Mouse (Mus musculus) ES-Bruce4 (cell line): ENCODE data around the gene Actr3. TPM values are rescaled to one million over a fixed set of nuclear protein-coding genes. Genes with fewer than 3 reads are reported as not detected.

Source experiments
- H3K27ac ChIP-seq: 2 replicates; pipeline ENCODE4 v1.5.1; 2012; ENCODE audit warnings: low read length, inconsistent platforms; ENCODE audit not compliant: insufficient read depth
- H3K27me3 ChIP-seq: 2 replicates; pipeline ENCODE4 v1.6.1; 2012; ENCODE audit warnings: mild to moderate bottlenecking, low read length, inconsistent platforms; ENCODE audit not compliant: control insufficient read depth, poor library complexity, insufficient read depth, severe bottlenecking
- H3K36me3 ChIP-seq: 2 replicates; pipeline ENCODE4 v1.6.1; 2012; ENCODE audit warnings: inconsistent platforms, mild to moderate bottlenecking, low read length, moderate library complexity; ENCODE audit not compliant: control insufficient read depth, poor library complexity, insufficient read depth, severe bottlenecking
- H3K4me1 ChIP-seq: one replicate; pipeline ENCODE4 v1.8.1; 2011; ENCODE audit warnings: low read length; ENCODE audit not compliant: control insufficient read depth, insufficient read depth
- H3K4me3 ChIP-seq: 2 replicates; pipeline ENCODE4 v1.5.1; 2011; ENCODE audit warnings: low read depth, mild to moderate bottlenecking, low read length
- H3K9ac ChIP-seq: 2 replicates; pipeline ENCODE4 v1.6.1; 2012; ENCODE audit warnings: low read depth, mild to moderate bottlenecking, inconsistent platforms; ENCODE audit not compliant: poor library complexity, severe bottlenecking
- H3K9me3 ChIP-seq: replicated peaks from 2 replicates; pipeline ENCODE4 v1.6.1; 2012; ENCODE audit warnings: mild to moderate bottlenecking, low read length, inconsistent platforms; ENCODE audit not compliant: control insufficient read depth, poor library complexity, insufficient read depth, severe bottlenecking
- CTCF ChIP-seq: IDR thresholded peaks from one replicate; pipeline ENCODE4 v1.8.1; 2011; ENCODE audit warnings: low read depth, low read length
- EP300 ChIP-seq: IDR thresholded peaks from 2 replicates; pipeline ENCODE4 v1.6.1; 2011; ENCODE audit warnings: low read depth, low read length; ENCODE audit not compliant: insufficient read depth
- POLR2A ChIP-seq: IDR thresholded peaks from one replicate; pipeline ENCODE4 v1.8.1; 2011; ENCODE audit warnings: low read length; ENCODE audit not compliant: insufficient read depth
- polyA plus RNA-seq: library from polyadenylated mRNA; stranded (reverse); fragments of >200 nt; gene quantifications from 2 replicates; pipeline ENCODE4 v1.2.4, GENCODE M21; 2011; ENCODE audit warnings: low read depth; ENCODE audit not compliant: missing spikeins, insufficient read depth, insufficient read length

Gene Actr3
- polyA plus RNA-seq, 1 experiment: 269 TPM

DNA sequence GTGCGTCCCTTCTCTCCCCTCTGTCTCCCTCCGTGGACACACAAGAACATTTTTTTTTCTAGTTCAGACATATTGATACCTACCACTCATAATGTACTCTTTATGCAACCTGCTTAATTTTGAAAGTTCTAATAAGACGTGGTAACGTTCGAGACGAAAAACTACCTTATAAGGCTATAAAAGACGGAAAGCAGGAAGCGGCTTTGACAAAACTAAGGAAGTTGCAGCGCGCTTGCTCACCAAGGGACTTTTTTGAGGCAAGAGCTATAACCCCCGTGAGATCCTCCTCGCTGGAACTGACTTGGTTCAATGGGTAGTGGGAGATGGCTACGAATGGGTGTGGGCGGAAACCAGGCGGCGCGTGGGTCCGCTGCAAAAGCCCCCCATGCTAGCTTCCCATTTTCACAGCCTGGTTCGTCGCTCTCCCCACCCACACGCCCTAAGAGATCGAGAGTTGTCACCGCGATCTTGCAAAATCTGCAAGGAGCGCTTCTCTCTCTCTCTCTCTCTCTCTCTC, 984 bp downstream of the Actr3 start:
- H3K9me3 ChIP-seq: no peaks in the 10 kb centered on the region
- H3K27me3 ChIP-seq: no peaks in the 10 kb centered on the region
- peak overlapping the region; percentile 68 for H3K4me3 ChIP-seq
- H3K4me1 ChIP-seq: no peaks in the 10 kb centered on the region
- TF ChIP-seq POLR2A: no peak
- no peak for TF ChIP-seq EP300
- no peak for TF ChIP-seq CTCF
- peak overlapping the region; percentile 10 for H3K27ac ChIP-seq
- H3K36me3 ChIP-seq: no peaks in the 10 kb centered on the region
- peak overlapping the region; percentile 98 for H3K9ac ChIP-seq

- Histone ChIP-seq H3K27me3 (no peaks in the 10 kb centered on the region), H3K27ac (no peak overlapping the region), H3K4me1 (no peaks in the 10 kb centered on the region), H3K36me3 (no peaks in the 10 kb centered on the region), H3K4me3 (no peak overlapping the region), H3K9me3 (no peaks in the 10 kb centered on the region), H3K9ac (no peak overlapping the region)
- TF ChIP-seq EP300: no peak
- TF ChIP-seq POLR2A: no peak
- TF ChIP-seq CTCF: no peak
Observed at GRCm38 (mm10) chr1:125431286-125431685, 4.2 kb downstream of the Actr3 start.

- TF ChIP-seq EP300 (no peak), POLR2A (no peak), CTCF (no peak)
- Histone ChIP-seq H3K9ac (no peak overlapping the region), H3K4me3 (no peak overlapping the region), H3K27ac (no peak overlapping the region), H3K9me3 (no peaks in the 10 kb centered on the region), H3K4me1 (no peaks in the 10 kb centered on the region), H3K27me3 (no peaks in the 10 kb centered on the region), H3K36me3 (no peaks in the 10 kb centered on the region)
Observed at GRCm38 (mm10) chr1:125430737-125431136, 4.8 kb downstream of the Actr3 start.

DNA sequence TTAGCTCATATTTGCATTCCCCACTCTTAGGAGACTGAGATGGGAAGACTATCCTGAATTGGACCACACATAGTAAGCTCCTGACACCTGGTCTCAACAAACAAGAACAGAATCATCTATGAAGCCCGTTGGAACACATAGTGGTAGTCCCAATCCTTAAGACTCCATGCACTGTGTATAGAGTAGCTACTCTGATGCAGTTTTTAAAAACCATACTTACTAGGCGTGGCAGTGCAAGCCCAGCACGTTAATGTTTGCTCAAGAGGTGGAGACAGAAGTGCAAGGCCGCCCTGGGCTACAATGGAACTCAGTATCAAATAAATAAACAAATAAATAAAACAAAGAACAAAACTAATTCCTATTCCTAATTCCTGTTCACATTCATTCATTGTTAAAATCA, 5.5 kb downstream of the Actr3 start:
- Histone ChIP-seq H3K4me1 (peaks cover 1% of the 10 kb centered on the region), H3K4me3 (no peak overlapping the region), H3K27ac (no peak overlapping the region), H3K36me3 (no peaks in the 10 kb centered on the region), H3K27me3 (no peaks in the 10 kb centered on the region), H3K9ac (no peak overlapping the region), H3K9me3 (no peaks in the 10 kb centered on the region)
- TF ChIP-seq EP300 (no peak), POLR2A (no peak), CTCF (no peak)

DNA sequence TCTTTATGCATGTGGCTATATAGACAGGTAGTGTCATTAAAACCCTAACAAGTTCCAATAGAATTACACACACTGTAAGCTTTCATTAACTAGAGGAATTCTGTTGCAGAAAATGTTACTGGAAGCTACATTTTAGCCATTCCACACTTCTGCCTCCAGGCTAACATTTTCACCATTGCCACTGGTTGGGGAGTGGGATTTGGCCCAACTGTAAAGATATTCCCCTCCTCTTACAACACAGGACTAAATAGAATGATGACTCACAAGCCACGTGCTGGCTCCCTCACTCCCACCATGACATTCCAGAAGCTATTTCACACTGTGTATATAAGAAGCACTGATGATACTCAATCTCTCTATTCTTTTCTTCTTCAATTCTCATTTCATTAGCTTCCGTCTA, 7.2 kb downstream of the Actr3 start:
- Histone ChIP-seq H3K4me3 (no peak overlapping the region), H3K9ac (no peak overlapping the region), H3K36me3 (no peaks in the 10 kb centered on the region), H3K27me3 (no peaks in the 10 kb centered on the region), H3K9me3 (no peaks in the 10 kb centered on the region), H3K4me1 (peaks cover 1% of the 10 kb centered on the region), H3K27ac (no peak overlapping the region)
- no peak for TF ChIP-seq CTCF
- no peak for TF ChIP-seq EP300
- no peak for TF ChIP-seq POLR2A

DNA sequence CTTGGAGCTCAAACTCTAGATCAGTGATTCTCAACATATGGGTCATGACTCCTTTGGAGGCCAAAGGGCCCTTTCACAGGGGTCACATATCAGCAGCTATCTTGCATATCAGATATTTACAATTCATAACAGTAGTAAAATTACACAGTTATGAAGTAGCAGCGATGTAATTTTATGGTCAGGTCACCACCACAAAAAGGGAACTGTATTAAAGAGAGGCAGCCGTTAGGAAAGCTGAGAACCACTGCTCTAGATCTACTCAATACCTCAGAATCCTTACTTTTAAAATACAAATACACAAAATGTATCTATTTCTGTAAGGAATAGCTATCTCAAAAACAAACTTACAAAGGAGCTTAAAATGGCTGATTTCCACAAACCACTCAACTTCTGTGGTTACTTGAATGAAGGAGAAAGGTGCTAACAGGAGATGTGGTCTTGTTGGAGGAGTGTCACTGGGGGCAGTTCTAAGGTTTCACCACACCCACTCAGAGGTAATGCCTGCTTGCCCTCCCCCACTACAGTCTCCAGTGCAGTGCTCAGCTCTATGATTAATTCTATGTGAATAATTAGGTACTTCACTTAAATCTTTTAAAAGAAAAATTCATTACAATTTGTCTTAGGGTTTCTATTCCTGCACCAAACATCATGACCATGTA, 9.0 kb downstream of the Actr3 start:
- H3K4me3 ChIP-seq: no peak overlapping the region
- H3K27ac ChIP-seq: no peak overlapping the region
- H3K9ac ChIP-seq: no peak overlapping the region
- peaks cover 1% of the 10 kb centered on the region for H3K4me1 ChIP-seq
- TF ChIP-seq POLR2A (no peak), CTCF (no peak), EP300 (no peak)
- no peaks in the 10 kb centered on the region for H3K27me3 ChIP-seq
- H3K9me3 ChIP-seq: no peaks in the 10 kb centered on the region
- no peaks in the 10 kb centered on the region for H3K36me3 ChIP-seq
